Mouse (Mus musculus) heart, postnatal 0 days (tissue): ENCODE measurements around the gene Pdss2. TPM values are rescaled to one million over a fixed set of nuclear protein-coding genes. Genes with fewer than 3 reads are reported as not detected.
A peak's percentile ranks its signal among the peaks of the same experiment; 100 is the strongest.
"Not testable (repeated sequence)": the region's sequence is repeated elsewhere in the genome, so short reads cannot be mapped to it uniquely, and the experiment has no call there.

Experiments
- ATAC-seq: fragments of 200-750 bp; cut with Nextera tagmentation; 2 replicates; pipeline ENCODE4 v1.8.0; 2017; ENCODE audit warnings: low read depth, moderate number of reproducible peaks, moderate library complexity; ENCODE audit not compliant: insufficient read depth
- DNase-seq: peaks from one replicate; pipeline ENCODE4 v3.0.0-alpha.2; 2016; ENCODE audit warnings: low spot score
- H3K27ac ChIP-seq: fragments of 300-500 bp; sonication (generic); 2 replicates; pipeline ENCODE4 v1.5.1; 2014; ENCODE audit warnings: low read depth, mild to moderate bottlenecking
- H3K27me3 ChIP-seq: fragments of 300-500 bp; sonication (generic); 2 replicates; pipeline ENCODE4 v1.6.1; 2014; ENCODE audit warnings: low read length, mixed read lengths; ENCODE audit not compliant: control insufficient read depth, insufficient read depth
- H3K36me3 ChIP-seq: fragments of 300-500 bp; sonication (generic); replicated peaks from 2 replicates; pipeline ENCODE4 v1.6.1; 2014; ENCODE audit warnings: low read length, mixed read lengths; ENCODE audit not compliant: control insufficient read depth, insufficient read depth
- H3K4me1 ChIP-seq: fragments of 300-500 bp; sonication (generic); 2 replicates; pipeline ENCODE4 v1.6.1; 2014; ENCODE audit warnings: antibody characterized with exemption; ENCODE audit not compliant: control insufficient read depth, insufficient read depth
- H3K4me2 ChIP-seq: fragments of 300-500 bp; sonication (generic); 2 replicates; pipeline ENCODE4 v1.6.1; 2014; ENCODE audit warnings: low read depth, mild to moderate bottlenecking, low read length, moderate library complexity
- H3K4me3 ChIP-seq: fragments of 300-500 bp; sonication (generic); 2 replicates; pipeline ENCODE4 v1.5.1; 2014; ENCODE audit warnings: low read depth, low read length
- H3K9ac ChIP-seq: fragments of 300-500 bp; sonication (generic); replicated peaks from 2 replicates; pipeline ENCODE4 v1.6.1; 2014; ENCODE audit warnings: low read depth, low read length, mixed read lengths
- H3K9me3 ChIP-seq: fragments of 300-500 bp; sonication (generic); replicated peaks from 2 replicates; pipeline ENCODE4 v1.6.1; 2016; ENCODE audit warnings: low read length; ENCODE audit not compliant: control insufficient read depth
- CTCF ChIP-seq: IDR thresholded peaks from 2 replicates; pipeline ENCODE4 v1.5.1; 2016; ENCODE audit warnings: antibody characterized with exemption, control low read depth, low read depth
- EP300 ChIP-seq: IDR thresholded peaks from 2 replicates; pipeline ENCODE4 v1.6.1; 2016; ENCODE audit warnings: antibody characterized with exemption, low read depth
- WGBS: fragments of 180-500 bp; shearing (Covaris S2); extraction: QIAGEN DNeasy Blood & Tissue Kit; methylation state at CpG from one replicate; pipeline ENCODE4 v1.1.7; 2014; 5-methylcytosine and 5-hydroxymethylcytosine counted together
- polyA plus RNA-seq: library from polyadenylated mRNA; unstranded; fragments of >200 nt; fragmentation: Nextera tagmentation; extraction: Ambion mirVana; gene quantifications from 2 replicates; pipeline ENCODE4 v1.2.1, GENCODE M21; 2015
- total RNA-seq: library from RNA; depleted of rRNA; stranded (reverse); fragments of >200 nt; gene quantifications from 2 replicates; pipeline ENCODE4 v1.2.3, GENCODE M21; 2014; ENCODE audit warnings: low replicate concordance

Pdss2 gene
- total and polyA plus RNA-seq, 2 experiments from 2014 or later = 14.7 to 28.9 TPM

DNA sequence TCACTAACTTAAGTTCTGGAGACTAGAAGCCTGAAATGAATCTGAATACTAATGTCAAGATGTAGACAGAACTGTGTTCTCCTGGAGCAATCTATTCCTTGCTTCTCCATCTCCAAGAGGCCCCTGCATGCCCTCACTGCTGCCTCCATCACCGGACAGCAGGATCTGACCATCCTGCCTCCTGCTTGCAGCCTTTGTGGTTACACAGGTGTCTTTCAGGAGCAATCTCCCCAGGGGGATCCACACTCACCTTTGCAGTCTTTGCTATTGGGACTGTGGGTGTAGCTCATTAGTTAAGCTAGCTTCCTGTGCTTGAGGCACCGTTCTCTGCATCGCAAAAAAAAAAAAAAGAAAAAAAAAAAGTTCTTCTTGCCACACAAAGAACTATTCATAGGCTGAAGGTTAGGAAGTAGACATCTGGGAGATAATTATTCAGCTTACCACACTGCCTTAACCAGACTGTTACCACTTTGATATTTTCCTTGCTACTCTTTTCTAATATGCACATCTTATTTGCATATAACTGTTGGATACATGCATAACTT is 23.0 kb downstream of the Pdss2 start:
- no peak for ATAC-seq
- peaks cover 6% of the 10 kb centered on the region; the same call in 1 of the 2 replicates for H3K9me3 ChIP-seq

DNA sequence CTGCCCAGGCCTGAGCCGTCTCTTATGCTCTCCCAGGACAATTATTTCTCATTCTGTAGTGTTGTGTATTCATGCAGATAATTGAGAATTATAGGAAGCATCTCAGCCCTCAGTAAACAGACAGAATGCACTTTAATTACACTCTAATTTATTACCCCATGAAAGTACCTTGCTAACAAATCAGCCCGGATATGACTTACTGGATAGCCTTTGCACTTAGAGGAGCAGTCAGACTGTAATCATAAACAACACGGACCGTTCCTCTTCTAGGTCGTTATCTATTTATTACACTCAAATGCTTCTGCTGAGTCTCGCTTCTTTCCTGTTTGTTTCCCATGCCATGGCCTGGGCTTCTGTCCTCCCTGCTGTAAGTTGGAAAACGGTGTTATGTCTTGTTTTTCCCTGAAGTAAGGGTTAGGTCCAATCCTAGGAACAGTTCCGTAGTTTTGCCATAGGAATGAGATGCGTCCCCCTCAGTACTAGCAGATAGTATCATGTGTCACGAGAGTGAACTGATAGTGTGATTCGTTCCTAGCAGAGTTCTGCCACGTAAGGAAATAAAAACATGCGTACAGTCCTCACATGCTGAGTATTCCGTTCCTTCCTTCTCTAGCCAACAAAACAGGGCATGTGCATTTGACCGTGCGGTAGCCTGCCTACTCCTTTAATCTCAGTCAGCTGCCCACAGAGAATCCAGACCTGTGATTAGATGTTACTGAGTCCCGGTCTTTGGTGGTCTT is 24.3 kb downstream of the Pdss2 start:
- no peak overlapping the region for H3K27ac ChIP-seq
- no peaks in the 10 kb centered on the region for H3K9me3 ChIP-seq
- no peak for DNase-seq
- H3K27me3 ChIP-seq = no peaks in the 10 kb centered on the region
- 52% methylated on average over 17 of the region's 17 CpGs for WGBS
- H3K4me1 ChIP-seq = no peaks in the 10 kb centered on the region
- no peak overlapping the region for H3K4me3 ChIP-seq
- ATAC-seq = no peak
- H3K4me2 ChIP-seq = no peak overlapping the region; the same call in 1 of the 2 replicates
- TF ChIP-seq EP300 (no peak), CTCF (no peak)
- no peak overlapping the region for H3K9ac ChIP-seq
- no peaks in the 10 kb centered on the region for H3K36me3 ChIP-seq

More for the DNA sequence above, 23.0 kb downstream of the Pdss2 start:
- H3K4me3 ChIP-seq = no peak overlapping the region
- 57% methylated on average over 3 of the region's 3 CpGs for WGBS
- no peaks in the 10 kb centered on the region for H3K27me3 ChIP-seq
- no peaks in the 10 kb centered on the region for H3K4me1 ChIP-seq
- TF ChIP-seq EP300 (no peak), CTCF (no peak)
- H3K36me3 ChIP-seq = no peaks in the 10 kb centered on the region
- H3K4me2 ChIP-seq = no peak overlapping the region
- no peak overlapping the region for H3K27ac ChIP-seq
- H3K9ac ChIP-seq = no peak overlapping the region
- no peak for DNase-seq

DNA sequence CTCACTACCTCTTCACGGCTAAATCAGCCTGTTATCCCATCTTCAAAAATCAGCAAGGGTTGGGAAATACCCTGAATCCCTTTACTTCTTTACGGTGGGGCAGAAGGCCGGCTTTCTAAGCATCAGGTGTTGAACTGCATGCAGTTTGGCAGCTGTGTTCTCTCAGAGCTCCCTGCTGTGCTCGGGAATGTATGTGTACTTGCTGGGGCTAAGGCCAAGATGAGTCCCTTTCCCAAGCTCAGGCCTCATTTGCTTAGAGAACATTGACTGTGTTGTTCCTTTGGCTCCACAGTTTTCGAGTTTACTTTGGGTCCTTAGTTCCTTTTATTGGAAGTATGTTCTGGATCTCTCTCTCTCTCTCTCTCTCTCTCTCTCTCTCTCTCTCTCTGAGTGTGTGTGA is 26.7 kb downstream of the Pdss2 start:
- Histone ChIP-seq H3K9me3 (no peaks in the 10 kb centered on the region), H3K27ac (peak overlapping the region; percentile 69), H3K36me3 (no peaks in the 10 kb centered on the region), H3K4me1 (0 out of 2 replicates have a peak, but pooled peaks cover 7% of the 10 kb centered on the region), H3K4me3 (no peak overlapping the region), H3K9ac (no peak overlapping the region), H3K27me3 (no peaks in the 10 kb centered on the region), H3K4me2 (no peak overlapping the region)
- no peak for TF ChIP-seq CTCF
- no peak for TF ChIP-seq EP300
- DNase-seq = peak; percentile 23
- peak; percentile 44; the same call in 1 of the 2 replicates for ATAC-seq
- WGBS = 26% methylated on average over 5 of the region's 5 CpGs

DNA sequence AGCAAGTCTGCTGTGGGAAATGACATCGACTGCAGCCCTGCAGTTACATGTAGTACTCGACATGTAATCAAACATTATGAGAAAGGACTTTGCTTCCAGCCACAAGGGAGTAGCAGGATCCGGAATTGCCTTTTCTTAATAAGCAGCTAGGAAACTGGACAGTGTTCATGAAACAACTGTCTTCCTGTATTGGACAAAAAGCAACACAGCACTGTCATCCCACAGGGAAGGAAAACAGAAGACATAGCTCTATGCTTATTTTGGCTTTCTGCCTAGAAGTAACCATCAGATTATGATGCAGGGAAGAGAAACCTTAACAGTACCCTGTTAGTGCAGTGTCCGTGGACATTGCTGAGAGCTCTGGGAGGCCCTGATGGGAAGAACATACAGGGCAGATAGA is 31.0 kb downstream of the Pdss2 start:
- Histone ChIP-seq H3K4me2 (no peak overlapping the region), H3K9me3 (no peaks in the 10 kb centered on the region)
- ATAC-seq = peak; percentile 68; the same call in 1 of the 2 replicates

DNA sequence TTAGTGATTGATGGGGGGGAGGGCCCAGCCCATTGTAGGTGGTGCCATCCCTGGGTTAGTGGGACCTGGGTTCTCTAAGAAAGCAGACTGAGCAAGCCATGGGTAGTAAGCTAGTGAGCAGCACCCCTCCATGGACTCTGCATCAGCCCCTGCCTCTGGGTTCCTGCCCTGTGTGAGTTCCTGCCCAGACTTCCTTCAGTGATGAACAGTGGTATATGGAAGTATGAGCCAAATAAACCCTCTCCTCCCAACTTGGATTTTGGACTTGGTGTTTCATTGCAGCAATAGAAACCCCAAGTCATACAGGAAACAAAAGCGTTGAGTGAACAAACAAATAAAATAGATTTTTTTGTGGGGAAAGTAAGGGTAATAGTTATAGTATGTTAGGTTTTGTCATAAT is 35.7 kb downstream of the Pdss2 start:
- H3K9ac ChIP-seq, ATAC-seq, H3K9me3 ChIP-seq, H3K4me2 ChIP-seq, DNase-seq, H3K27me3 ChIP-seq, H3K36me3 ChIP-seq, H3K27ac ChIP-seq, H3K4me1 ChIP-seq, H3K4me3 ChIP-seq: not testable (repeated sequence)
- no CpG with 5 or more reads among the region's 1 CpGs for WGBS

More for the DNA sequence above, 31.0 kb downstream of the Pdss2 start:
- no peaks in the 10 kb centered on the region for H3K36me3 ChIP-seq
- H3K27me3 ChIP-seq = no peaks in the 10 kb centered on the region
- DNase-seq = peak; percentile 59
- no peak overlapping the region for H3K4me3 ChIP-seq
- H3K4me1 ChIP-seq = 0 out of 2 replicates have a peak, but pooled peaks cover 7% of the 10 kb centered on the region
- 0 out of 2 replicates have a peak overlapping the region, but pooled peaks have one; percentile 20 for H3K27ac ChIP-seq
- H3K9ac ChIP-seq = no peak overlapping the region
- TF ChIP-seq CTCF (no peak), EP300 (no peak)
- 31% methylated on average over 4 of the region's 4 CpGs for WGBS

DNA sequence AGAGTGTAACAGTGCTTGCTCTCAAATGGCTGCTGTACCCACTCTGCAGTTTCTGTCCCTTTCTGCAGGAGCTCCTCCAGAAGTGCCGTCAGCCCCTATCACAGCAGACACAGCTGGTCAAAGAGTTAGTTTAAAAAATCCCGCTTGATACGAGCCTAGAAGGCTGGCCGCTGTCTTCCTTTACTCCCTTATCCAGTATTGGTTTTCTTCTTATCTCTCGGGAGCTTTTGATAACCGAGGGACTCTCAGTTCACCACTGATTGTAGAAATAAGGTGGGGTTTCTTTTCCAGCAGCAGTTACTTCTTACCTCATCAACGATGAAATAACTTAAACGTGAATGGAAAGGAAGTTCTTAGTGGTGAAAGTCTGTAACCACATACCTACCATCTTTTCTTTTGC is 36.2 kb downstream of the Pdss2 start:
- H3K4me3 ChIP-seq, H3K9me3 ChIP-seq, ATAC-seq, H3K27me3 ChIP-seq, DNase-seq, H3K27ac ChIP-seq, H3K4me1 ChIP-seq, H3K36me3 ChIP-seq, H3K9ac ChIP-seq, H3K4me2 ChIP-seq: not testable (repeated sequence)
- WGBS = 32% methylated on average over 8 of the region's 8 CpGs
